Comparison of ENCODE assay signal across 8 mouse cellular contexts in the genomic region with DNA sequence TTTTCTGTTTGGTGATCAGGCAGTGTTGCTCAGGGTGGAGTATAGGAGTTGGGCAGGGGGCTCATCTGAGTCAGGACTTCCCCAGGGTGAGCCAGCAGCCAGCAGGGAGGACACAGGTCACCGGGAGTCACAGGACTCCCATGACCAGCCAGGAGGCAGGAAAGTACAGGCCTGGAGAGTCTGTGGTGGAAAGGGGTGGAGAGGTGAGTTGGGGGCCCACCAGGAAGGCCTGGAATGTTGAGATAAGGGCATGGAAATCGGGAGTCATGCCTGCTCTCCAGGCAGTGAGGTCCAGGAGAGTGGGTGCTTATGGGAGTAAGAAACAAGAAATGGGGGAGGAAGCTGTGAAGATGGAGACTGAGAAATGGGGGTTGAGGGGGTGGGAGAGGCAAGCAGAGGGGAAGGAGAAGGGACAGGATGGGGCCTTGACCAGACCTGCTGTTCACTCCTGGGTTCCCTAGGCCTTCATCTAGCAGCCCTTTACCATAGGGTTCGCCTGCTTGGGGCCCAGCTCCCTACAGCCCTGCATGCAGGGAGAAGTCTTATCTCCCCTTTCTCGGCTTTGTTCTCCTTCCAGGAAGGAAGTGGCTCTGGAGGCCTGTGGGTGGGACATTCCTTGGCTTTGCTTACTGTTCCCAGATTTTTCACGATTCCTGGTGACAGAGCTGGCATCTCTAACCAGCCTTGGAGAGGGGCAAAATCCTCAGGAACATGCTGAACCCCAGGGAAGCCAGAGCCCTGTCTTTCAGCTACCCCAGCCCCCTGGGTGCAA. TPM values are rescaled to one million over a fixed set of nuclear protein-coding genes. Genes with fewer than 3 reads are reported as not detected.
DNase-seq lines count a peak whose midpoint lies in the region; ATAC-seq and TF ChIP-seq lines count a peak whose summit lies in the region.

No protein-coding gene starts in this region.

- H3K27me3 ChIP-seq in liver, adult 2 months (ENCODE audit: control insufficient read depth, insufficient read depth, low read length): no peaks in the 10 kb centered on the region
- H3K27me3 ChIP-seq in heart, embryonic 14.5 days (ENCODE audit: control insufficient read depth, insufficient read depth, low read length): no peaks in the 10 kb centered on the region
- H3K27me3 ChIP-seq in myocyte (ENCODE audit: control insufficient read depth, insufficient read depth, insufficient read length): no peaks in the 10 kb centered on the region
- H3K27me3 ChIP-seq in forebrain, embryonic 11.5 days (ENCODE audit: control insufficient read depth, insufficient read depth, low read length): no peaks in the 10 kb centered on the region

- H3K9ac ChIP-seq in liver, adult 2 months (ENCODE audit: low read depth, low read length): no peak overlapping the region
- peak overlapping the region; percentile 44; the same call in 1 of the 2 replicates for H3K9ac ChIP-seq in heart, embryonic 14.5 days (ENCODE audit: low read length)
- H3K9ac ChIP-seq in forebrain, embryonic 11.5 days (ENCODE audit: low read length): no peak overlapping the region

- no peaks in the 10 kb centered on the region for H3K36me3 ChIP-seq in liver, adult 2 months (ENCODE audit: control insufficient read depth, insufficient read depth, low read length)
- H3K36me3 ChIP-seq in heart, embryonic 14.5 days (ENCODE audit: control insufficient read depth, insufficient read depth, low read length): no peaks in the 10 kb centered on the region
- H3K36me3 ChIP-seq in myocyte (ENCODE audit: control insufficient read depth, insufficient read depth): no peaks in the 10 kb centered on the region
- H3K36me3 ChIP-seq in forebrain, embryonic 11.5 days (ENCODE audit: control insufficient read depth, insufficient read depth, low read length): no peaks in the 10 kb centered on the region

- H3K9me3 ChIP-seq in heart, embryonic 14.5 days (ENCODE audit: control insufficient read depth, low read length): 0 out of 2 replicates have a peak, but pooled peaks cover 4% of the 10 kb centered on the region
- H3K9me3 ChIP-seq in forebrain, embryonic 11.5 days (ENCODE audit: control insufficient read depth, low read length): no peaks in the 10 kb centered on the region

- no peak for TF ChIP-seq POLR2A in liver, adult 2 months (IDR thresholded peaks at IDR 0.05; ENCODE audit: extremely low read depth, insufficient read depth, low read length)
- no peak for TF ChIP-seq POLR2A in myocyte (IDR thresholded peaks at IDR 0.05; ENCODE audit: insufficient read length, low read depth)

- H3K4me3 ChIP-seq in liver, adult 2 months (ENCODE audit: insufficient read depth, low read depth, low read length): no peak overlapping the region
- no peak overlapping the region for H3K4me3 ChIP-seq in heart, embryonic 14.5 days (ENCODE audit: control insufficient read depth in 1 of 2, insufficient read depth in 1 of 2, low read depth in 1 of 2, low read length in 2 of 2)
- H3K4me3 ChIP-seq in myocyte: no peak overlapping the region
- no peak overlapping the region for H3K4me3 ChIP-seq in forebrain, embryonic 11.5 days (ENCODE audit: low read depth, low read length)

- DNase-seq in liver, adult 2 months (ENCODE audit: extremely low read depth, low read depth, low spot score): no peak
- DNase-seq in liver: no peak
- DNase-seq in kidney, postnatal 36 days: peak; percentile 39 to 52
- no peak for DNase-seq in cerebellum, adult 9-11 months
- DNase-seq in thymus, postnatal 10 days (ENCODE audit: low spot score in 2 of 2): no peak
- DNase-seq in forebrain, embryonic 11.5 days (ENCODE audit: low spot score): no peak

- ATAC-seq in heart, embryonic 14.5 days (ENCODE audit: insufficient number of reproducible peaks, insufficient read depth, low FRiP score, low read depth): peak; percentile 82
- ATAC-seq in forebrain, embryonic 11.5 days (replicated peaks; ENCODE audit: low FRiP score): no peak

- H3K79me2 ChIP-seq in liver, adult 2 months (ENCODE audit: control insufficient read depth, insufficient read depth, low read length): no peaks in the 10 kb centered on the region
- no peaks in the 10 kb centered on the region for H3K79me2 ChIP-seq in myocyte (ENCODE audit: control insufficient read depth, insufficient read depth)

- 66% methylated on average over 5 of the region's 5 CpGs for WGBS in liver, adult 2 months
- 7% methylated on average over 5 of the region's 5 CpGs for WGBS in heart, embryonic 14.5 days
- WGBS in forebrain, embryonic 11.5 days: 36% methylated on average over 5 of the region's 5 CpGs

- peak overlapping the region; percentile 32; the same call in 1 of the 2 replicates for H3K27ac ChIP-seq in liver, adult 2 months (replicated peaks; ENCODE audit: insufficient read depth, low read depth, low read length)
- H3K27ac ChIP-seq in heart, embryonic 14.5 days (replicated peaks in 1 of 2; ENCODE audit: control insufficient read depth in 1 of 2, insufficient read depth in 1 of 2, low read depth in 2 of 2, low read length in 2 of 2): peak overlapping the region; percentile 69 to 88
- H3K27ac ChIP-seq in forebrain, embryonic 11.5 days (ENCODE audit: low read depth, low read length): no peak overlapping the region

- H3K4me2 ChIP-seq in heart, embryonic 14.5 days (ENCODE audit: low read length): peak overlapping the region; percentile 23; the same call in 1 of the 2 replicates
- H3K4me2 ChIP-seq in myocyte (ENCODE audit: low read depth): peak overlapping the region; percentile 15
- no peak overlapping the region for H3K4me2 ChIP-seq in forebrain, embryonic 11.5 days (ENCODE audit: low read depth, low read length, severe bottlenecking)

- H3ac ChIP-seq in myocyte (ENCODE audit: control insufficient read depth, insufficient read length): no peak overlapping the region

- no peaks in the 10 kb centered on the region for H3K4me1 ChIP-seq in liver, adult 2 months (ENCODE audit: control insufficient read depth, insufficient read depth, low read length)
- H3K4me1 ChIP-seq in heart, embryonic 14.5 days (ENCODE audit: control insufficient read depth in 2 of 2, insufficient read depth in 2 of 2, low read length in 2 of 2): peaks cover 34 to 36% of the 10 kb centered on the region in 2 experiments
- H3K4me1 ChIP-seq in forebrain, embryonic 11.5 days (replicated peaks; ENCODE audit: control insufficient read depth, insufficient read depth, low read length): peaks cover 4% of the 10 kb centered on the region; the same call in 1 of the 2 replicates

- TF ChIP-seq CTCF in liver, adult 2 months (IDR thresholded peaks at IDR 0.05; ENCODE audit: low read depth, low read length): no peak

TF ChIP-seq in myocyte, 11 proteins besides CTCF, POLR2A, EP300 and RAD21:
- TF ChIP-seq E2F4 (IDR thresholded peaks at IDR 0.05; ENCODE audit: insufficient read depth) (no peak), MYOD1 (IDR thresholded peaks at IDR 0.05; ENCODE audit: control insufficient read depth in 1 of 3, insufficient read length in 2 of 3, low read depth in 2 of 3) (no peak), USF1 (IDR thresholded peaks at IDR 0.05; ENCODE audit: low read depth) (no peak), MAX (IDR thresholded peaks at IDR 0.05; ENCODE audit: low read depth) (no peak), SRF (IDR thresholded peaks at IDR 0.05; ENCODE audit: control insufficient read depth, insufficient read length, low read depth) (no peak), REST (IDR thresholded peaks at IDR 0.05; ENCODE audit: insufficient read depth, insufficient read length) (no peak), CEBPB (IDR thresholded peaks at IDR 0.05; ENCODE audit: insufficient read depth, poor library complexity, severe bottlenecking) (no peak)
TF ChIP-seq in myocyte: peak in this region for 0.

RNA-seq across cellular contexts. Expression of a gene that starts 28.2 kb away (rescaled TPM):
- total RNA-seq in liver, adult 2 months (2014; rRNA removed): 0.55 and 0.74 TPM in 2 replicates
- polyA plus RNA-seq in liver, adult 2 months (2012; rRNA removed): 0.91 and 1.5 TPM in 2 replicates
- 0.16 TPM in 1 of 2 replicates, not detected in the other for polyA plus RNA-seq in heart, embryonic 14.5 days (2014; fragmentation: Nextera tagmentation; extraction: Ambion mirVana)
- 0.38 TPM for polyA plus RNA-seq in myocyte (2012; fragmentation: generic; extraction: Trizol)
- 0.31 TPM in 1 of 2 replicates, not detected in the other for polyA plus RNA-seq in forebrain, embryonic 11.5 days (2014; fragmentation: Nextera tagmentation; extraction: Ambion mirVana)

RNA-seq across cellular contexts. Expression of a gene that starts 37.6 kb away (rescaled TPM):
- 0.27 and 0.46 TPM in 2 replicates for total RNA-seq in liver, adult 2 months (2014; rRNA removed)
- polyA plus RNA-seq in liver, adult 2 months (2012; rRNA removed): 0.27 and 1.2 TPM in 2 replicates
- 0.11 and 0.19 TPM in 2 replicates for polyA plus RNA-seq in heart, embryonic 14.5 days (2014; fragmentation: Nextera tagmentation; extraction: Ambion mirVana)
- 0.11 TPM for polyA plus RNA-seq in myocyte (2012; fragmentation: generic; extraction: Trizol)
- 0.27 and 0.65 TPM in 2 replicates for polyA plus RNA-seq in forebrain, embryonic 11.5 days (2014; fragmentation: Nextera tagmentation; extraction: Ambion mirVana)

Comparison
In these comparisons a context has a peak if more than half of its experiments do, and no peak if none do; other contexts are left out.
1. DNase-seq: peak in kidney, postnatal 36 days (2 of 2); none in liver, adult 2 months (single experiment), liver (single experiment), cerebellum, adult 9-11 months (single experiment), thymus, postnatal 10 days (0 of 2) and forebrain, embryonic 11.5 days (single experiment).